Mouse (Mus musculus) liver, postnatal 0 days (tissue): Measurements from ENCODE around the gene Ip6k2.

ENCODE experiments used
- CTCF ChIP-seq: sonication (generic); IDR thresholded peaks from 2 replicates; pipeline ENCODE4 v1.5.1; 2016; ENCODE audit warnings: antibody characterized with exemption, low read depth
- EP300 ChIP-seq: IDR thresholded peaks from 2 replicates; pipeline ENCODE4 v1.6.1; 2016; ENCODE audit warnings: antibody characterized with exemption, low read depth, mild to moderate bottlenecking

DNA sequence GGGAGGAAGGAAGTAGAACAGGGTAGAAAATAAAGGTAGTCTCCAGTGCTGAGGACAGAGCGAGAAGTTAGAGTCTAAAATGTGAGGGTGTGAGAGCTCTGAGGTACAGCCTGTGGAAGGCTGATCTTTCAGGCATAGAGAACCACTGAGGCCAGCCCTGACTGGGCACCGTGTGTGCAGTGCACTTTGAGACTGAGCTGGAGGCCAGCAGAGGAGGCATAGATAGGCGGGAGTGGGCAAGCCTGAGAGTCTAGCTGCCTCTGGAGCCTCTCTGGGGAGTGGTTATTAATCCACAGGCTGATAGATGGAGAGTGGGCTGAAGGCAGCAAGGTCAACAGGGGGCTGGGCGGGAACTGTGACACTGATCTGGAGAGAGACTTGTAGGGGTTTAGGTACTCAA, 1.7 kb upstream of the Ip6k2 start:
- TF ChIP-seq CTCF (no peak), EP300 (no peak)
